Mouse (Mus musculus): Measurements from ENCODE around the gene Pik3r1.

DNA sequence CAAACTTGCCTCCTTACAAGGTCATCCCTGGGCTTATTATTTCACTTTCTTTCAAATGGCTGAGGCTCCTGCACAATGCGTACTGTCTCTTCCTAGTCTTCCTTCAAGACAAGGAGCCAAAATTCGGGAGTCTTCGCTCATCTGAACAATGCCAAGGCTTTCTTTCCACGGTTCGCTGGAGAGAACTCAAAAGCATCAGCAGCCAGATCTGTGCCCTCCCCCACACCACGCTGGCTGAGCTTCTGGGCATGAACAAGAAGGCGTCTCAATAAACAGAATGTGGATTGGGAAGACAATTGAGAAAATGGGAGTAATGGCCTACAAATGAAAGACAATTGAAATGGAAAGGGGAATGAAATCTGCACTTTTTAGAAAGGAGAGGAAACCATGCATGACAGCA lies 136.5 kb downstream of the Pik3r1 start:
- no peak for TF ChIP-seq CTCF (IDR thresholded peaks at IDR 0.05; ENCODE audit: borderline replicate concordance, control insufficient read depth, extremely low read depth, insufficient read depth, low read length, poor library complexity)
- no peak for TF ChIP-seq POLR2A (IDR thresholded peaks at IDR 0.05; ENCODE audit: control insufficient read depth, extremely low read depth, insufficient read depth, low read length, poor library complexity)

Data from thymus, adult 2 months (tissue).